Mouse (Mus musculus) cerebellum, adult 18-20 months (tissue): ENCODE results near the gene Gm10073.
"Not testable (repeated sequence)": the region's sequence is repeated elsewhere in the genome, so short reads cannot be mapped to it uniquely, and the experiment has no call there.

Source experiments
- DNase-seq, 2 experiments: peaks; one replicate each; pipeline ENCODE4 v3.0.0; 2021

The Gm10073 gene

GRCm38 (mm10) chr8:106573168-106573567 lies at the start of gene Gm10073:
Gm10073 (minus strand) TSS chr8:106573461.
- DNase-seq = not testable (repeated sequence)

GRCm38 (mm10) chr8:106623016-106623415 lies 49.8 kb upstream of the Gm10073 start:
- no peak for DNase-seq

GRCm38 (mm10) chr8:106620488-106620887 lies 47.2 kb upstream of the Gm10073 start:
- DNase-seq = peak; percentile 48 to 51

GRCm38 (mm10) chr8:106619549-106620245 lies 46.4 kb upstream of the Gm10073 start:
- peak; percentile 13 to 16 for DNase-seq

- no peak for DNase-seq
These were observed 45.1 kb upstream of the Gm10073 start for GRCm38 (mm10) chr8:106618324-106618723.

GRCm38 (mm10) chr8:106617865-106618264 lies 44.6 kb upstream of the Gm10073 start:
- DNase-seq = no peak

GRCm38 (mm10) chr8:106617196-106617595 lies 43.9 kb upstream of the Gm10073 start:
- DNase-seq = no peak

- DNase-seq = no peak
These were observed 43.4 kb upstream of the Gm10073 start for GRCm38 (mm10) chr8:106616679-106617078.

- no peak for DNase-seq
These were observed 42.5 kb upstream of the Gm10073 start for GRCm38 (mm10) chr8:106615661-106616299.

GRCm38 (mm10) chr8:106614704-106615103 lies 41.4 kb upstream of the Gm10073 start:
- no peak for DNase-seq

GRCm38 (mm10) chr8:106612047-106612446 lies 38.8 kb upstream of the Gm10073 start:
- no peak for DNase-seq

- no peak for DNase-seq
These were observed 37.8 kb upstream of the Gm10073 start for GRCm38 (mm10) chr8:106610958-106611640.

GRCm38 (mm10) chr8:106609076-106609903 lies 36.0 kb upstream of the Gm10073 start:
- no peak for DNase-seq

GRCm38 (mm10) chr8:106608425-106608824 lies 35.2 kb upstream of the Gm10073 start:
- no peak for DNase-seq

- DNase-seq = not testable (repeated sequence)
These were observed 34.5 kb upstream of the Gm10073 start for GRCm38 (mm10) chr8:106607783-106608182.

- DNase-seq = no peak
These were observed 33.4 kb upstream of the Gm10073 start for GRCm38 (mm10) chr8:106606601-106607145.

- DNase-seq = no peak
These were observed 32.9 kb upstream of the Gm10073 start for GRCm38 (mm10) chr8:106606121-106606520.

- DNase-seq = no peak
These were observed 32.4 kb upstream of the Gm10073 start for GRCm38 (mm10) chr8:106605657-106606056.

- DNase-seq = peak in 1 of 2 experiments; percentile 10
These were observed 30.7 kb upstream of the Gm10073 start for GRCm38 (mm10) chr8:106603933-106604332.

GRCm38 (mm10) chr8:106603131-106603819 lies 30.0 kb upstream of the Gm10073 start, which contains the start of gene Cdh1:
Cdh1 (plus strand) TSS chr8:106603351.
- peak; percentile 16 to 34 for DNase-seq

- no peak for DNase-seq
These were observed 26.2 kb upstream of the Gm10073 start for GRCm38 (mm10) chr8:106599265-106599979.
